Mouse (Mus musculus): ENCODE results near the gene Cyp1a1. TPM values are rescaled to one million over a fixed set of nuclear protein-coding genes. Genes with fewer than 3 reads are reported as not detected.

The Cyp1a1 gene
- total RNA-seq, 2 experiments from 2014 or later = not detected

Other genes with a start within 250 kb of the Cyp1a1 start
- 13.4 and 15.4 TPM in 2 replicates for gene Ppcdc, start 247.8 kb upstream of the Cyp1a1 start, total RNA-seq (2015)
- gene Ppcdc, start 247.8 kb upstream of the Cyp1a1 start, total RNA-seq (2017) = 15.9 and 19.1 TPM in 2 replicates
- gene Scamp5, start 219.9 kb upstream of the Cyp1a1 start, total RNA-seq (2015) = 0.77 and 1.9 TPM in 2 replicates
- gene Scamp5, start 219.9 kb upstream of the Cyp1a1 start, total RNA-seq (2017) = 1.1 and 1.8 TPM in 2 replicates
- gene Rpp25, start 183.9 kb upstream of the Cyp1a1 start, total RNA-seq (2015) = 0.12 and 0.30 TPM in 2 replicates
- gene Rpp25, start 183.9 kb upstream of the Cyp1a1 start, total RNA-seq (2017) = 0.20 TPM in 1 of 2 replicates, not detected in the other
- gene Cox5a, start 166.7 kb upstream of the Cyp1a1 start, total RNA-seq (2015) = 617 and 644 TPM in 2 replicates
- gene Cox5a, start 166.7 kb upstream of the Cyp1a1 start, total RNA-seq (2017) = 85.1 and 114 TPM in 2 replicates
- gene Fam219b, start 150.4 kb upstream of the Cyp1a1 start, total RNA-seq (2015) = 4.5 and 6.9 TPM in 2 replicates
- gene Fam219b, start 150.4 kb upstream of the Cyp1a1 start, total RNA-seq (2017) = 9.2 and 12.8 TPM in 2 replicates
- 15.5 and 21.5 TPM in 2 replicates for gene Mpi, start 135.2 kb upstream of the Cyp1a1 start, total RNA-seq (2015)
- gene Mpi, start 135.2 kb upstream of the Cyp1a1 start, total RNA-seq (2017) = 14.0 and 17.2 TPM in 2 replicates
- gene Scamp2, start 127.0 kb upstream of the Cyp1a1 start, total RNA-seq (2015) = 71.1 and 73.2 TPM in 2 replicates
- gene Scamp2, start 127.0 kb upstream of the Cyp1a1 start, total RNA-seq (2017) = 26.2 and 28.2 TPM in 2 replicates
- gene Ulk3, start 98.5 kb upstream of the Cyp1a1 start, total RNA-seq (2015) = 4.0 and 4.6 TPM in 2 replicates
- gene Ulk3, start 98.5 kb upstream of the Cyp1a1 start, total RNA-seq (2017) = 1.8 and 2.9 TPM in 2 replicates
- not detected in 2 replicates for gene Cplx3, start 81.6 kb upstream of the Cyp1a1 start, total RNA-seq (2015)
- gene Cplx3, start 81.6 kb upstream of the Cyp1a1 start, total RNA-seq (2017) = not detected in 2 replicates
- gene Lman1l, start 67.2 kb upstream of the Cyp1a1 start, total RNA-seq (2015) = not detected in 2 replicates
- gene Lman1l, start 67.2 kb upstream of the Cyp1a1 start, total RNA-seq (2017) = not detected in 2 replicates
- gene Csk, start 34.3 kb upstream of the Cyp1a1 start, total RNA-seq (2015) = 58.6 and 71.3 TPM in 2 replicates
- gene Csk, start 34.3 kb upstream of the Cyp1a1 start, total RNA-seq (2017) = 119 and 152 TPM in 2 replicates
- gene Cyp1a2, start 4.2 kb upstream of the Cyp1a1 start, total RNA-seq (2015) = not detected in 2 replicates
- not detected in 2 replicates for gene Cyp1a2, start 4.2 kb upstream of the Cyp1a1 start, total RNA-seq (2017)
- 6.4 and 8.2 TPM in 2 replicates for gene Edc3, start 20.6 kb downstream of the Cyp1a1 start, total RNA-seq (2015)
- 4.5 and 4.8 TPM in 2 replicates for gene Edc3, start 20.6 kb downstream of the Cyp1a1 start, total RNA-seq (2017)
- 32.6 and 43.0 TPM in 2 replicates for gene Clk3, start 77.9 kb downstream of the Cyp1a1 start, total RNA-seq (2015)
- gene Clk3, start 77.9 kb downstream of the Cyp1a1 start, total RNA-seq (2017) = 36.4 and 40.8 TPM in 2 replicates
- 2.4 and 3.8 TPM in 2 replicates for gene Arid3b, start 148.9 kb downstream of the Cyp1a1 start, total RNA-seq (2015)
- gene Arid3b, start 148.9 kb downstream of the Cyp1a1 start, total RNA-seq (2017) = 0.87 and 0.98 TPM in 2 replicates
- 72.7 and 78.4 TPM in 2 replicates for gene Ubl7, start 223.1 kb downstream of the Cyp1a1 start, total RNA-seq (2015)
- gene Ubl7, start 223.1 kb downstream of the Cyp1a1 start, total RNA-seq (2017) = 14.2 and 16.1 TPM in 2 replicates

All from megakaryocyte progenitor cell, adult 5-6 weeks (primary cell).